Mouse (Mus musculus): ENCODE data around the gene Hoxd11.

GRCm38 (mm10) chr2:74730331-74730730, 51.0 kb downstream of the Hoxd11 start:
- no peak for TF ChIP-seq CTCF (IDR thresholded peaks at IDR 0.05; ENCODE audit: borderline replicate concordance, control insufficient read depth, extremely low read depth, insufficient read depth, low read length, poor library complexity)
- TF ChIP-seq POLR2A (IDR thresholded peaks at IDR 0.05; ENCODE audit: control insufficient read depth, extremely low read depth, insufficient read depth, low read length, poor library complexity), result no peak
